Mouse (Mus musculus) olfactory bulb, adult 2 months (tissue): Measurements from ENCODE around the gene Eva1c.

Experiments
- CTCF ChIP-seq: fragments of 200-500 bp; IDR thresholded peaks from 2 replicates; pipeline ENCODE4 v1.5.1; 2012; ENCODE audit warnings: low read depth, mild to moderate bottlenecking, low read length, moderate library complexity; ENCODE audit not compliant: insufficient read depth
- POLR2A ChIP-seq: fragments of 200-500 bp; IDR thresholded peaks from 2 replicates; pipeline ENCODE4 v1.6.1; 2012; ENCODE audit warnings: mild to moderate bottlenecking, low read depth, low read length, moderate library complexity; ENCODE audit not compliant: insufficient read depth

DNA sequence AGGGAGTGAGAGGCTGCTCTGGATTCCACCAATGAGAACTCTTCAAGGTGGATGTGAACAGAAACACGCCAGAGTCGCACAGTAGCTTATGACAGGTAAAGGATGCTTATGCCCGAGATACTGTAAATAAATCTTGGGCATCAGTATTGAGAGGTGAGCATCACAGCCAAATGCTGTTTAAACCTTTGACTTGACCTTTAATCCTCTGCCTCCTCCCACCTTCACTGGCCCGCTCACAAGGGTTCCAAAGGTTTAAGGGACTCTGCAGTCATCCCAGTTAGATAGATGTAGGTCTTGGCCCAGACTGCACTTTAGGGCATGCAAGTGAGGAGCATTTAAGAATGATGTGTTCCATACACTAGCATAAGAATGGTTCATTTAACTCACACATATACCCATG, 31.7 kb downstream of the Eva1c start:
- TF ChIP-seq CTCF, result no peak
- no peak for TF ChIP-seq POLR2A
